Mouse (Mus musculus) CH12.LX (cell line): ENCODE measurements at regions not wholly inside any gene's neighbourhood (a gene's known extent, or its start where the extent isn't known, plus 50 kb on each side); places are given as distances from the start of the nearest gene placed in this dataset.

Source experiments
- DNase-seq: peaks from one replicate; pipeline ENCODE4 v3.0.0-alpha.2; 2013; ENCODE audit errors: extremely low read depth
- H3K27ac ChIP-seq: 2 replicates; pipeline ENCODE4 v1.5.1; 2012; ENCODE audit warnings: low read depth, mild to moderate bottlenecking, control low read depth, moderate library complexity; ENCODE audit not compliant: insufficient read depth
- H3K27me3 ChIP-seq: replicated peaks from 2 replicates; pipeline ENCODE3; 2012; ENCODE audit warnings: inconsistent platforms
- H3K36me3 ChIP-seq, 2 experiments: replicated peaks in 1 of 2; 2 replicates each; pipeline versions ENCODE3 to v1.6.1; 2012; ENCODE audit warnings: inconsistent platforms in 1 of 2, low read length in 1 of 2, mild to moderate bottlenecking in 1 of 2, mixed read lengths in 1 of 2, moderate library complexity in 1 of 2; ENCODE audit not compliant: control insufficient read depth in 1 of 2, insufficient read depth in 1 of 2
- H3K4me1 ChIP-seq, 2 experiments: 2 replicates each; pipeline ENCODE4 v1.6.1; 2012; ENCODE audit warnings: inconsistent platforms in 1 of 2, moderate library complexity in 1 of 2; ENCODE audit not compliant: insufficient read depth in 2 of 2, control insufficient read depth in 1 of 2
- H3K4me2 ChIP-seq: 2 replicates; pipeline ENCODE4 v1.6.1; 2012; ENCODE audit warnings: low read depth, mild to moderate bottlenecking, control low read depth; ENCODE audit not compliant: poor library complexity, insufficient read depth, severe bottlenecking
- H3K4me3 ChIP-seq, 3 experiments: fragments of 150-350 bp in 1 of 3; sonication (generic) in 1 of 3; replicated peaks in 1 of 3; 2 replicates each; pipeline versions ENCODE3 to v1.5.1; 2011 to 2012; ENCODE audit warnings: low read depth in 2 of 3, low read length in 2 of 3, mild to moderate bottlenecking in 2 of 3, moderate library complexity in 2 of 3, control low read depth in 1 of 3, improper control_type of control experiment in 1 of 3, inconsistent platforms in 1 of 3, mixed read lengths in 1 of 3; ENCODE audit not compliant: poor library complexity in 1 of 3
- H3K79me2 ChIP-seq: replicated peaks from 2 replicates; pipeline ENCODE4 v1.6.1; 2012; ENCODE audit warnings: mild to moderate bottlenecking, moderate library complexity; ENCODE audit not compliant: control insufficient read depth, poor library complexity, insufficient read depth, severe bottlenecking; ENCODE audit errors: extremely low read depth
- H3K9ac ChIP-seq: 2 replicates; pipeline ENCODE4 v1.6.1; 2012; ENCODE audit warnings: low read depth, mild to moderate bottlenecking, control low read depth, moderate library complexity; ENCODE audit not compliant: insufficient read depth
- H3K9me3 ChIP-seq: replicated peaks from 2 replicates; pipeline ENCODE3; 2012; ENCODE audit warnings: low read length, inconsistent platforms, mixed read lengths
- CHD2 ChIP-seq: IDR thresholded peaks from 2 replicates; pipeline ENCODE4 v1.6.1; 2011; ENCODE audit warnings: low read length, improper control_type of control experiment
- ELF1 ChIP-seq: IDR thresholded peaks from 2 replicates; pipeline ENCODE4 v1.6.1; 2014; ENCODE audit warnings: low read depth, mild to moderate bottlenecking, inconsistent platforms, low read length, improper control_type of control experiment
- IRF4 ChIP-seq: IDR thresholded peaks from 2 replicates; pipeline ENCODE4 v1.6.1; 2014; ENCODE audit warnings: low read depth, mild to moderate bottlenecking, inconsistent platforms, low read length, improper control_type of control experiment
- JUND ChIP-seq: conservative IDR thresholded peaks from 2 replicates; pipeline ENCODE4 v1.6.1; 2011; ENCODE audit warnings: low read depth, low read length, improper control_type of control experiment
- MAFK ChIP-seq: IDR thresholded peaks from 2 replicates; pipeline ENCODE4 v1.6.1; 2011; ENCODE audit warnings: low read length, improper control_type of control experiment; ENCODE audit not compliant: insufficient replicate concordance
- MAX ChIP-seq: IDR thresholded peaks from 2 replicates; pipeline ENCODE4 v1.6.1; 2011; ENCODE audit warnings: low read length, improper control_type of control experiment
- MXI1 ChIP-seq: IDR thresholded peaks from 2 replicates; pipeline ENCODE4 v1.6.1; 2011; ENCODE audit warnings: mild to moderate bottlenecking, low read depth, low read length, improper control_type of control experiment
- MYC ChIP-seq: IDR thresholded peaks from 2 replicates; pipeline ENCODE4 v1.6.1; 2011; ENCODE audit warnings: low read depth, mild to moderate bottlenecking, improper control_type of control experiment, low read length
- NRF1 ChIP-seq: IDR thresholded peaks from 2 replicates; pipeline ENCODE4 v1.6.1; 2014; ENCODE audit warnings: low read depth, mild to moderate bottlenecking, inconsistent platforms, low read length, improper control_type of control experiment, moderate library complexity
- POLR2A ChIP-seq: IDR thresholded peaks from 2 replicates; pipeline ENCODE4 v1.6.1; 2011; ENCODE audit warnings: low read depth, mild to moderate bottlenecking, improper control_type of control experiment, low read length
- POLR2AphosphoS2 ChIP-seq: IDR thresholded peaks from 2 replicates; pipeline ENCODE4 v1.6.1; 2011; ENCODE audit warnings: low read depth, low read length, improper control_type of control experiment
- SIN3A ChIP-seq: IDR thresholded peaks from 2 replicates; pipeline ENCODE4 v1.6.1; 2012; ENCODE audit warnings: low read length, improper control_type of control experiment, inconsistent platforms
- TBP ChIP-seq: conservative IDR thresholded peaks from 2 replicates; pipeline ENCODE4 v1.6.1; 2011; ENCODE audit warnings: low read depth, low read length, improper control_type of control experiment
- USF1 ChIP-seq: IDR thresholded peaks from 2 replicates; pipeline ENCODE4 v1.6.1; 2014; ENCODE audit warnings: low read depth, mild to moderate bottlenecking, inconsistent platforms, low read length, improper control_type of control experiment
- ZKSCAN1 ChIP-seq: IDR thresholded peaks from 2 replicates; pipeline ENCODE4 v1.6.1; 2012; ENCODE audit warnings: low read depth, inconsistent platforms, low read length, improper control_type of control experiment, borderline replicate concordance
- ZMIZ1 ChIP-seq: IDR thresholded peaks from 2 replicates; pipeline ENCODE4 v1.6.1; 2012; ENCODE audit warnings: low read depth, mild to moderate bottlenecking, inconsistent platforms, low read length, improper control_type of control experiment
- dilution Hi-C: fragments of 300-500 bp; cut with MboI; formaldehyde crosslinking; loops from 2 replicates; pipeline ENCODE4 v1.14.3; 2020; ENCODE audit warnings: low sequenced_read_pairs; ENCODE audit not compliant: extremely low pct_unique_long_range_greater_than_20kb, extremely low pct_ligation_motif_present
- in situ Hi-C: fragments of 300-500 bp; cut with MboI; formaldehyde crosslinking; loops from 3 replicates; pipeline ENCODE4 v1.14.3; 2019; ENCODE audit warnings: low sequenced_read_pairs, low pct_ligation_motif_present, low pct_unique_long_range_greater_than_20kb, mixed read lengths

GRCm38 (mm10) chr2:166273312-166274015 is 118.0 kb upstream of the Sulf2 start:
- Histone ChIP-seq H3K27me3 (peaks cover 29% of the 10 kb centered on the region), H3K4me3 (no peak overlapping the region), H3K9me3 (no peaks in the 10 kb centered on the region), H3K27ac (no peak overlapping the region), H3K4me2 (no peak overlapping the region), H3K9ac (no peak overlapping the region), H3K79me2 (no peaks in the 10 kb centered on the region), H3K4me1 (no peaks in the 10 kb centered on the region), H3K36me3 (no peaks in the 10 kb centered on the region)
- in situ Hi-C loops, result no loop called here
- no peak for DNase-seq
- TF ChIP-seq MAFK (no peak), MAX (no peak), ELF1 (no peak), NRF1 (no peak)
- dilution Hi-C loops, result no loop called here

DNA sequence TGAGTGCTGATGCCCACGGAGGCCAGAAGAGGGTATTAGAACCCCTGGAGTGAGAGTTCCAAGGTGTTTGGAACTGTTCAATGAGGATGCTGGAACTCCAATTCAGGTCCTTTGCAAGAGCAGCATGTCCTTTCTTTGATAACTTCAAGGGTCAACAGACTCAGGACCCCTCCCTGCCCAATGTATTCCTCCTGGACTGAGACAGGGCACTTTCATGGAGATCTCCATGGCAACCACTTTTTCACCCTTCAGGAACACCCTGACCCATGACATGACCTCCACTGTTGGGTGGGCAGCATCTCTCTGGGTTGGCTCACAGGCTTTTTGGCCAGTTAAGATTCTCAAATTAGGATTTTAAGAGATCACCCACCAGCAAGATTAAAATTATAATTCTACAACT is 117.4 kb upstream of the Sulf2 start:
- Histone ChIP-seq H3K9me3 (no peaks in the 10 kb centered on the region), H3K9ac (no peak overlapping the region), H3K79me2 (no peaks in the 10 kb centered on the region), H3K4me1 (no peaks in the 10 kb centered on the region), H3K4me3 (no peak overlapping the region), H3K27ac (no peak overlapping the region), H3K36me3 (no peaks in the 10 kb centered on the region), H3K4me2 (no peak overlapping the region), H3K27me3 (peaks cover 28% of the 10 kb centered on the region)
- dilution Hi-C loops (no loop called here), in situ Hi-C loops (no loop called here)
- no peak for TF ChIP-seq MYC
- TF ChIP-seq IRF4, result no peak
- no peak for TF ChIP-seq TBP
- no peak for TF ChIP-seq JUND
- TF ChIP-seq POLR2AphosphoS2, result no peak
- no peak for TF ChIP-seq USF1
- no peak for TF ChIP-seq CHD2
- no peak for TF ChIP-seq ZMIZ1
- TF ChIP-seq MXI1, result no peak
- TF ChIP-seq POLR2A, result no peak
- no peak for DNase-seq

GRCm38 (mm10) chr2:166272190-166272543 is 116.7 kb upstream of the Sulf2 start:
- H3K36me3 ChIP-seq, result no peaks in the 10 kb centered on the region
- no peak overlapping the region for H3K4me2 ChIP-seq
- no peak overlapping the region for H3K4me3 ChIP-seq
- H3K9ac ChIP-seq, result no peak overlapping the region
- in situ Hi-C loops, result no loop called here
- no peaks in the 10 kb centered on the region for H3K9me3 ChIP-seq
- dilution Hi-C loops, result no loop called here
- peaks cover 28% of the 10 kb centered on the region for H3K27me3 ChIP-seq
- no peaks in the 10 kb centered on the region for H3K4me1 ChIP-seq
- no peaks in the 10 kb centered on the region for H3K79me2 ChIP-seq
- TF ChIP-seq SIN3A, result no peak
- TF ChIP-seq ZKSCAN1, result no peak
- TF ChIP-seq POLR2A, result no peak
- TF ChIP-seq, all 38 proteins: peak for 0
- DNase-seq, result no peak
- no peak overlapping the region for H3K27ac ChIP-seq
